Mouse (Mus musculus) embryonic stem cell, embryonic (primary cell): ENCODE measurements around the gene Adamtsl1.

Source experiments
- CTCF ChIA-PET, 4 experiments: fragments of 300-600 bp in 2 of 4; fragments of 350-600 bp in 2 of 4; sonication (Branson Sonifier 250); formaldehyde crosslinking; loops; one replicate each; lab custom pipeline; 2022; ENCODE audit warnings: inconsistent platforms in 2 of 4; lab: Charles Lee
- POLR2A ChIA-PET, 4 experiments: fragments of 300-600 bp in 2 of 4; fragments of 350-600 bp in 2 of 4; sonication (Branson Sonifier 250); formaldehyde crosslinking; loops; one replicate each; lab custom pipeline; 2022; ENCODE audit warnings: antibody characterized with exemption in 4 of 4, inconsistent platforms in 1 of 4; lab: Charles Lee

Adamtsl1 gene

DNA sequence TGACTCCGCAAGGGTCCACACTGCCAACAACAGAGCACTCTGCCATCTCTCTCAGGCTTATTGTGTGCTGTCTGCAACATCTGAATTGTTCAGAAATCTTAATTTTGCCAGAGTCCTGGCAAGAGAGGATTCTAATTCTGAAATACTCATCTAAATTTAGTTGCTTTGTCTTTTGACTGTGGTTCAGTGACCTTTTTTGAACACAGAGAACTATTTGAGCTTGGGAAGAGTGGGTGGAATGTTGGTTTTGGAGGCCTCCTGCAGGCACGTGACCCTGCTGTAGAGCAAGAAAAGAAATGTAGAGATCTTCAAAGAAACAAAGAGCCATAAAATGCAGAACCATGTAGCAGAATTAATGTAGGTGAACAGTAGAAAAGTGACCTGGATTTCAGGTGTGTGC lies 445.0 kb downstream of the Adamtsl1 start:
- ChIA-PET POLR2A (no interaction called here), CTCF (no interaction called here)

- CTCF ChIA-PET = no interaction called here
- POLR2A ChIA-PET = no interaction called here
Observed at GRCm38 (mm10) chr4:85976188-85976587, 462.2 kb downstream of the Adamtsl1 start.

DNA sequence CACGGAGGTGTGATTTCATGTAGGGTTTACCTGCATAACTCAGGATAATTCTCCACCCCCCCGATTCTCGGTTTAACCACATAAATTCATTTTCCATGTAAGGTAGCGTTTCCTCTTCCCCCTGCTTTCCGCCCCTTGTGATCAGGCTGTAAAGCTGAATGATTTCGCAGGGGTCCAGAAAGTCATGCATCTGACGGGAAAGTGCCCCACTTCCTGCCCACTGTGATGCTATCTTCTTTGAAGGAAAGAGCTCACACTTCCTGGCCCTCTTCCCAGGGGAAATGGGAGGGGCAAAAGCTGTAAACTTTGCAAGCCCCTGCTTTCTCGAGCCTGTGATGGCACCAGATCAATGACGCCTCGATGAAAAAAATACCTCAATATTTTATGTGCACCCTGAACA lies 465.2 kb downstream of the Adamtsl1 start:
- ChIA-PET POLR2A (no interaction called here), CTCF (interaction anchor here in 1 of 4 experiments (1.1 kb wide), 1 partner anchor 45 kb away, joined by 3 read pairs; no protein-coding TSS in a partner anchor)

GRCm38 (mm10) chr4:86006596-86006995 lies 492.6 kb downstream of the Adamtsl1 start:
- POLR2A ChIA-PET = interaction anchor here in 1 of 4 experiments (0.9 kb wide), 1 partner anchor 20 kb away, joined by 3 read pairs; no protein-coding TSS in a partner anchor

DNA sequence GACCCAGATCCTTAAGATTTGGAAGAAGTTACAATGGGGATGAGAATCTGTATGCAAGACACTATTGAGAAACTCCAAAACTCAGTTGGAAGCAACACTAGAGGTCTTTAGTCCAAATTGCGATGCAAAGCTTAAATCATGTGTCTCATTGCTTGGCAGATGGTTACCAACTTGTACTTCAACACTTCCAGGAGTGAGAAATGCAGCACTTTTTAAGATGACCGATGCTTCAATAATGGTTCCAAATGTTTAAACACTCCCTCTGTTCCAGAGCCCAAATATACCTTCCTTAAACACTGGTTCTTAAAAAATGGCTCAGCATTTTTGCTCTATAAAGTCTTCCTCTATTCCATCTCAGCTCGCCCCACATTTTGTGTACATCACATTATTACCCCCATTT lies 499.7 kb downstream of the Adamtsl1 start:
- CTCF ChIA-PET = interaction anchor here in 1 of 4 experiments (1.0 kb wide), 1 partner anchor 11 kb away, joined by 3 read pairs; no protein-coding TSS in a partner anchor
- POLR2A ChIA-PET = no interaction called here

More at GRCm38 (mm10) chr4:86006596-86006995, 492.6 kb downstream of the Adamtsl1 start:
- CTCF ChIA-PET = no interaction called here

GRCm38 (mm10) chr4:86018928-86019327 lies 505.0 kb downstream of the Adamtsl1 start:
- POLR2A ChIA-PET = interaction anchor here in 1 of 4 experiments (0.6 kb wide), 1 partner anchor 581 kb away, joined by 4 read pairs; no protein-coding TSS in a partner anchor
- CTCF ChIA-PET = interaction anchor here in 1 of 4 experiments (0.6 kb wide), 1 partner anchor 465 kb away, joined by 3 read pairs; no protein-coding TSS in a partner anchor

DNA sequence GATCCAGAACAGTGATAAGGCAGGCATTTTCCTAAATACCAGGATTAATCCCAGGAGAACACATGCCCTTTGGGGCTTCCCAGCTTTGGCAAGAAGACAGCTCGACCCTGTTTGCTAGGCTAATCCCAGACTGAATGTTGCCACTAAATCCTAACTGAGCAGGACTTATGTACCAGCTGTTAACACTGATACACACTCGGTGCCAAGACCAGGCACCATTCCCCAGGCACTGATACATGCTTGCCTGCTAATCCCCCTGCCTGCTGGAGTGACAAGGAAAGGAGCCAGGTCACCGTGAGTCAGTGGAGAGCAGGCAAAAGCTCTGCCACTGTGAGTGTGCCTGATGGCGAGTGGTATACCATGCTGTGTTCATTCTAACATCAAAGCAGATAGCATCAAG lies 505.6 kb downstream of the Adamtsl1 start:
- POLR2A ChIA-PET = interaction anchor here in 1 of 4 experiments (0.6 kb wide), 1 partner anchor 956 kb away, joined by 3 read pairs; no protein-coding TSS in a partner anchor
- CTCF ChIA-PET = no interaction called here

DNA sequence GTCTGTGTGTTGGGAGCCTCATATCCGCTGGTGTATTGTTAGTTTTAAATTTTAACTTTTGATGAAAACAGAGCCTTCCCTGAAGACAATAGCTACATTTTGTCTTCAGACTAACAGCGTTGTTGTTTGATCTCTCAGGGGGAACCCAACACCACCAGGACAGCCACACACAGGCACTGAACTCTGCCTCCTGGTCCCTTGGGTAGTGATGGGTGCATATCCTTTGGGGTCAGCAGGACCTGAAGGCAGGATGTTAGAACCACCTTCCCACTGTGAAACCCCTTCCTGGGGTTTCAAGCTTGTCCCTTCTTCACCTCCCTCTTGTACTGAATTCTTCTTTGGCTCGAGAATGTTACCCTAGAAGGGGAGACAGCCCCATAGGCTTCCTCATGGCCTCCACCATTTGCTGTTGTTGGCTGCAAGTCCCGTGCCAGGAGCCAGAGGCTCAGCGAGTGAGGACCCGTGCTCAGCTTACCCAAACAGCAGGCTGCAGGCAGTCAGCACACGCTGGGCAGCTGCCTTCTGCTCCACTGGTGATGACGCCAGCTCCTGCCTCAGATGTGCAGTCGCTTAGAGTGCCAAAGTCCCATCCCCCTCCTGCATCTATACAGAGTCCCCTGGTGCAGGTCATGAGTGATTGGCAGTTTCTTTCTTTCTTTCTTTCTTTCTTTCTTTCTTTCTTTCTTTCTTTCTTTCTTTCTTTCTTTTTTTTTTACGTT lies 506.6 kb downstream of the Adamtsl1 start:
- POLR2A ChIA-PET = interaction anchor here in 1 of 4 experiments (0.6 to 0.7 kb wide), 3 partner anchors 266 to 957 kb away, joined by 3 to 4 read pairs (median 4); no protein-coding TSS in a partner anchor
- CTCF ChIA-PET = no interaction called here

DNA sequence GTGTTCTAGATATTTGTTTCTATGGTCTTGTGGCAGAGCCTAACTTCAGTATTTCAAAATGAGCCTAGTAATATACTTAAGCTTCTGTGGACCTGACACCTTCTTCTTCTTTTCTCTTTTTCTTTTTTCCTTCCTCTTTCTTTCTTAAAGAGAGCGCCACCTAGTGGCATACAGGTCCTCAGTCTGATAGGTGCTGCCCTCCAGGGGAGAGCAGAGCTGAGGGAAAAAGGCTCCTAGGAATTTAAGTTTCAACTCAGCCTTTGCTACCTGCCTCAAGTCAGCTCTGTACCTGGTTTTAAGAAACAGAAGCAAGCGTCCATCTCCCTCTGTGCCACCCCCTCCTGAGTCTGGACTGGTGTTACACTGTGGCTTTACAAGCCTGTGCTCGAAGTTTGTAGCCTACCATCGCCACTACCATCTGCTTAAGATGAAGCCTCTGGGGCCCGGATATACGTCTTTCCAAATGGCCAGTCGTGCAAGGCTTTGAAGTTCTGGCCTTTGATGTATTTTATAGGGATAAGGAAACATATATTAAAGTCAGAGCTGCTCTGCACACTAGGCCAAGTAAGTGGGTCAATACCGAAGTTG lies 510.7 kb downstream of the Adamtsl1 start:
- CTCF ChIA-PET = interaction anchor here (0.5 to 2.6 kb wide), 33 partner anchors 8 to 934 kb away, joined by 3 to 19 read pairs (median 3); no protein-coding TSS in a partner anchor
- POLR2A ChIA-PET = interaction anchor here in 1 of 4 experiments (0.8 kb wide), 1 partner anchor 159 kb away, joined by 3 read pairs; no protein-coding TSS in a partner anchor

- ChIA-PET CTCF (no interaction called here), POLR2A (interaction anchor here in 1 of 4 experiments (0.7 kb wide), 1 partner anchor 125 kb away, joined by 3 read pairs; no protein-coding TSS in a partner anchor)
Observed at GRCm38 (mm10) chr4:86029486-86029885, 515.5 kb downstream of the Adamtsl1 start.

GRCm38 (mm10) chr4:86030208-86030607 lies 516.2 kb downstream of the Adamtsl1 start:
- CTCF ChIA-PET = no interaction called here
- POLR2A ChIA-PET = interaction anchor here in 1 of 4 experiments (0.9 kb wide), 1 partner anchor 84 kb away, joined by 3 read pairs; no protein-coding TSS in a partner anchor

- ChIA-PET CTCF (no interaction called here), POLR2A (interaction anchor here in 1 of 4 experiments (0.9 kb wide), 1 partner anchor 83 kb away, joined by 3 read pairs; no protein-coding TSS in a partner anchor)
Observed at GRCm38 (mm10) chr4:86031041-86031440, 517.1 kb downstream of the Adamtsl1 start.

DNA sequence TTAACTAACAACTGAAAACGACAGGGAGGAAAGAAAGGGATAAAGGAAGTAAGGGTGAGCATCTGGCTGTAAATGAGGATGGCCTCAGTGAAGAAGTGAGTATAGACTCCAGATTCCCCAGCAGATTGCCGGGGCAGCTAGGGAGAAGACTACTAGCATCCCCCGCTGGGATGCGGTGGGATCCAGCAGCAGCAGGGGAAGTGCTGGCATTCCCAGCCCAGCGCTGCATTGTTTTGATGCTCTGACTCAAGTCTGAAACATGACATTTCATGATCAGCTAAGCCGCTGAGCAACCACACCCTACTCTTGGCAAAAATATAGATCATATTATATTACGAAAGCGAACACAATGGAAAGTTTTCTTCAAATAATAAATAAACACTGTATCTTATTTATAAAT lies 526.9 kb downstream of the Adamtsl1 start:
- ChIA-PET CTCF (interaction anchor here in 2 of 4 experiments (0.8 kb wide), 2 partner anchors 16 to 302 kb away, joined by 3 read pairs; no protein-coding TSS in a partner anchor), POLR2A (interaction anchor here in 3 of 4 experiments (0.6 to 1.3 kb wide), 6 partner anchors 12 to 855 kb away, joined by 3 to 4 read pairs (median 3); no protein-coding TSS in a partner anchor)

DNA sequence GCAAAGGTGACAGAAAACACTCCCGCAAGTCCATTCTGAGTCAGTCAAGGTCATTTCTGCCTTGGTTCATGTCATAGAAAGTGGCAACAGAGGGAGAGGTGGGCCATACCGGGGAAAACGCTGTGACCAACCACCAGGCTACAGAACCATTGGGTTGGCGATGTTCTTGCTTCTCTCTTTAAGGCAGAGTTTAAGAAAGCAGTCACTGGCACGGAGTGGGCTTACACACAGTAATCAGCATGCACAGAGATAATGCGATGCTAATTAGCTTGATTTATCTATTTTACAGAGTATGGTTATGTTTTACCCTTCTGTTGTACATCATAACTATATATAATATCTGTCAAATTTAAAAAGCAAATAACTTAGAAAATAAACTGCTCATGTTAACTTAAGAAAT lies 531.5 kb downstream of the Adamtsl1 start:
- ChIA-PET CTCF (interaction anchor here in 1 of 4 experiments (0.5 to 0.7 kb wide), 2 partner anchors 214 to 402 kb away, joined by 3 read pairs; no protein-coding TSS in a partner anchor), POLR2A (interaction anchor here in 1 of 4 experiments (0.8 kb wide), 1 partner anchor 283 kb away, joined by 4 read pairs; no protein-coding TSS in a partner anchor)

DNA sequence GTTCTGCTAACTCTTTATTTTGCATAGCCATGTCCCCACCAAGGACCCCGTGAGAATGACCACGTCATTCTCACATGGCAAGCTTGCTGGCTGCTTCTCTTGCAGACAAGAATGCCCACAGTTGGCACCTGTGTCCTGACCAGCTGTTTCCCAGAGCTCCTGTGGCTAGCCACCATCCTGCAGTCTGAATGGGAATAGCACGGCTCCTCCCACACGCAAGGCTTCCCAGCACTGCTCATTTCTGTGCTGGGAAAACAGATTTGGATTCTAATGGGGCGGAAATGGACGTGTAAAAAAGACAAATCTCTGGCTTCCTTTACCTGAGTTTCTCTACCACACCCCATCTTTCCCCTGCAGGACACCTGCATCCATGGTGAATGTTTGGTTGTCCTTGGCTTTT lies 531.9 kb downstream of the Adamtsl1 start:
- ChIA-PET CTCF (interaction anchor here in 1 of 4 experiments (0.5 to 0.7 kb wide), 2 partner anchors 215 to 401 kb away, joined by 3 read pairs; no protein-coding TSS in a partner anchor), POLR2A (interaction anchor here in 1 of 4 experiments (0.8 kb wide), 1 partner anchor 282 kb away, joined by 4 read pairs; no protein-coding TSS in a partner anchor)

DNA sequence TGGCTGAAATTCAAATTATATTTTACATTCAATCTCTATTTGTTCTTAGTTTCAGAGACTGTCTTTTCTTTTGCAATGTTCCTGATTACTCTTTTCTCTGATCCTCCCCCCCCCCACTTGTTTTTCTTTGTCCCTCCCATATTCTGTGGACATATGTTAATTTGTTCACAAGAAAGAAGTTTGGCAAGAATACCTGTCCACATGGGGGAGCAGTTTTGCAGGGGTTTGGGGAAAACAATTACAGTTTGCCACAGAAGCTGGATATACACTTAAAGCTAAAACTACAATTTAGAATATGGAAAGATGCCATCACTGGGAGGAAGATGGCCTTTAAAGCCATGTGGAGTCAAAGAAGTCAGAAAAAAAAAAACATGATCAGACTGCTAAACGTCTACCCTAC lies 532.9 kb downstream of the Adamtsl1 start:
- ChIA-PET CTCF (interaction anchor here in 1 of 4 experiments (0.7 kb wide), 1 partner anchor 361 kb away, joined by 4 read pairs; no protein-coding TSS in a partner anchor), POLR2A (interaction anchor here in 1 of 4 experiments (0.6 kb wide), 1 partner anchor 104 kb away, joined by 3 read pairs; no protein-coding TSS in a partner anchor)

DNA sequence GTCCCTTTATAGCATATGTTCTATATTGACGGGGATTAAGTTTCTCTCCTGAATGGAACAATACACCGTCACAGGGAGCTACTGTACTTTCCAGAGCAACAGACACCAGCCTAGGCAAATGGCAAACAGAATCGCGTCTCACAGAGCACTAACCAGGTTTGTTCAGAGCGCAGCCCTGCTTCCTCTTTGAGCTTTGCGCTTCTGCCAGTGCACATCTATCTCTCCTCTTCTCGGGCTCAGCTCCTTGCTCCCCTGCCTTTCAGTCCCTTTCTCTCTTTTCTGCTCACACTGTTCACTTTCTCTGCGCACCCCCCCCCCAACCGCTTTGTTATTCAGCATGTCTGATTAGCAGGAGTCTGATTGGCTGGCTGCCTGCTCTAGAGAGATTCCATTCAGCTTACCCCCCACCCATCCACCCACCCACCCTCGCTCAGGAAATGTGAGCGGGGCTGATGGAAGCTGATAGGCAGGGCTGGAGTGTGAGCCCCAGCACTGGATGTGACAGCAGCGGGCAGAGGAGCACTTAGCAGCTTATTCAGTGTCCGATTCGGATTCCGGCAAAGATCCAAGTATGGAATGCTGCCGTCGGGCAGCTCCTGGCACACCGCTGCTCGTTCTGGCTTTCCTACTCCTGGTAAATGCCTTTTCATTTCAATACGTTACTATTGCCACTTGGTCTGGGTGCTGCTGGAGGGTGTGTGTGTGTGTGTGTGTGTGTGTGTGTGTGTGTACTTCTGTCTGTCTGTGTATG lies 539.7 kb downstream of the Adamtsl1 start:
- ChIA-PET CTCF (interaction anchor here in 3 of 4 experiments (0.5 to 1.5 kb wide), 5 partner anchors 14 to 1297 kb away, joined by 3 to 8 read pairs (median 6); no protein-coding TSS in a partner anchor), POLR2A (interaction anchor here (0.6 to 1.6 kb wide), 13 partner anchors 12 to 340 kb away, joined by 3 to 8 read pairs (median 4); no protein-coding TSS in a partner anchor)

GRCm38 (mm10) chr4:86060614-86061013 lies 546.6 kb downstream of the Adamtsl1 start:
- CTCF ChIA-PET = interaction anchor here in 2 of 4 experiments (0.5 to 0.8 kb wide), 4 partner anchors 9 to 657 kb away, joined by 3 read pairs; no protein-coding TSS in a partner anchor
- POLR2A ChIA-PET = interaction anchor here in 1 of 4 experiments (0.5 kb wide), 1 partner anchor 9 kb away, joined by 3 read pairs; no protein-coding TSS in a partner anchor
